Mouse (Mus musculus): ENCODE data around the gene AC129217.1. TPM values are rescaled to one million over a fixed set of nuclear protein-coding genes. Genes with fewer than 3 reads are reported as not detected.

Gene AC129217.1
- total RNA-seq, 2 experiments from 2014 or later: not detected

Small RNA genes lying within 50 kb of the gene (microRNA-seq; reads per million reads assigned to microRNA genes)
- gene Mir5136: 0 to 0.70 reads per million in 2 experiments

Other genes with a start within 250 kb of the AC129217.1 start
- under 1 TPM in 1 of 2 experiments, not detected in 1; 0.07 TPM for gene Slc22a8, start 238.5 kb upstream of the AC129217.1 start, total RNA-seq (2021)
- gene Slc22a6, start 211.7 kb upstream of the AC129217.1 start, total RNA-seq (2021): not detected
- not detected for gene Chrm1, start 166.0 kb upstream of the AC129217.1 start, total RNA-seq (2021)
- gene Slc3a2, start 106.4 kb upstream of the AC129217.1 start, total RNA-seq (2021): 10 to 100 TPM; 36.6 to 56.3 TPM
- 10 to 100 TPM; 24.9 to 27.2 TPM for gene Wdr74, start 93.9 kb upstream of the AC129217.1 start, total RNA-seq (2021)
- not detected for gene 1700092M07Rik, start 89.1 kb upstream of the AC129217.1 start, total RNA-seq (2021)
- gene Stx5a, start 88.4 kb upstream of the AC129217.1 start, total RNA-seq (2021): 10 to 100 TPM; 43.6 to 44.4 TPM
- gene Nxf1, start 72.7 kb upstream of the AC129217.1 start, total RNA-seq (2021): 10 to 100 TPM; 61.7 to 67.6 TPM
- 100 to 1,000 TPM; 115 to 133 TPM for gene Tmem223, start 58.8 kb upstream of the AC129217.1 start, total RNA-seq (2021)
- gene Tmem179b, start 55.3 kb upstream of the AC129217.1 start, total RNA-seq (2021): 10 to 100 TPM; 13.9 to 22.5 TPM
- gene Taf6l, start 43.4 kb upstream of the AC129217.1 start, total RNA-seq (2021): 10 to 100 TPM in 1 of 2 experiments, 1 to 10 TPM in 1; 9.5 to 10.2 TPM
- 10 to 100 TPM; 72.7 to 76.0 TPM for gene Polr2g, start 31.2 kb upstream of the AC129217.1 start, total RNA-seq (2021)
- gene Zbtb3, start 27.2 kb upstream of the AC129217.1 start, total RNA-seq (2021): 1 to 10 TPM; 2.2 to 3.0 TPM
- 10 to 100 TPM; 14.2 to 17.6 TPM for gene Ttc9c, start 10.4 kb upstream of the AC129217.1 start, total RNA-seq (2021)
- gene Hnrnpul2, start 9.8 kb upstream of the AC129217.1 start, total RNA-seq (2021): 10 to 100 TPM; 51.0 to 56.3 TPM
- 10 to 100 TPM; 25.8 to 34.7 TPM for gene Bscl2, start 7.7 kb downstream of the AC129217.1 start, total RNA-seq (2021)
- not detected for gene Gng3, start 9.4 kb downstream of the AC129217.1 start, total RNA-seq (2021)
- gene Lrrn4cl, start 21.0 kb downstream of the AC129217.1 start, total RNA-seq (2021): 1 to 10 TPM; 4.2 to 5.1 TPM
- gene Ubxn1, start 41.7 kb downstream of the AC129217.1 start, total RNA-seq (2021): 100 to 1,000 TPM; 123 to 126 TPM
- 10 to 100 TPM; 50.4 to 58.1 TPM for gene Uqcc3, start 51.1 kb downstream of the AC129217.1 start, total RNA-seq (2021)
- 1 to 10 TPM; 2.0 to 9.8 TPM for gene Lbhd1, start 54.0 kb downstream of the AC129217.1 start, total RNA-seq (2021)
- gene Gm49403, start 54.2 kb downstream of the AC129217.1 start, total RNA-seq (2021): not detected
- 10 to 100 TPM; 16.6 to 23.0 TPM for gene 1810009A15Rik, start 59.1 kb downstream of the AC129217.1 start, total RNA-seq (2021)
- gene Gm49416, start 59.2 kb downstream of the AC129217.1 start, total RNA-seq (2021): 1 to 10 TPM in 1 of 2 experiments, not detected in 1; 6.4 TPM
- gene Ints5, start 63.2 kb downstream of the AC129217.1 start, total RNA-seq (2021): 10 to 100 TPM; 14.5 to 17.1 TPM
- gene Ganab, start 68.3 kb downstream of the AC129217.1 start, total RNA-seq (2021): 10 to 100 TPM; 69.3 to 74.5 TPM
- gene B3gat3, start 90.6 kb downstream of the AC129217.1 start, total RNA-seq (2021): 10 to 100 TPM; 38.7 to 41.8 TPM
- 1 to 10 TPM; 6.5 to 7.1 TPM for gene Rom1, start 99.6 kb downstream of the AC129217.1 start, total RNA-seq (2021)
- gene Eml3, start 99.8 kb downstream of the AC129217.1 start, total RNA-seq (2021): 10 to 100 TPM; 16.7 to 18.7 TPM
- 10 to 100 TPM; 54.4 to 59.5 TPM for gene Mta2, start 112.1 kb downstream of the AC129217.1 start, total RNA-seq (2021)
- gene Tut1, start 124.1 kb downstream of the AC129217.1 start, total RNA-seq (2021): 10 to 100 TPM in 1 of 2 experiments, 1 to 10 TPM in 1; 8.5 to 10.4 TPM
- gene Eef1g, start 137.3 kb downstream of the AC129217.1 start, total RNA-seq (2021): 100 to 1,000 TPM; 283 to 289 TPM
- 100 to 1,000 TPM; 348 to 380 TPM for gene Ahnak, start 159.5 kb downstream of the AC129217.1 start, total RNA-seq (2021)